Comparison of ENCODE assay signal across 11 mouse cellular contexts in the genomic region with DNA sequence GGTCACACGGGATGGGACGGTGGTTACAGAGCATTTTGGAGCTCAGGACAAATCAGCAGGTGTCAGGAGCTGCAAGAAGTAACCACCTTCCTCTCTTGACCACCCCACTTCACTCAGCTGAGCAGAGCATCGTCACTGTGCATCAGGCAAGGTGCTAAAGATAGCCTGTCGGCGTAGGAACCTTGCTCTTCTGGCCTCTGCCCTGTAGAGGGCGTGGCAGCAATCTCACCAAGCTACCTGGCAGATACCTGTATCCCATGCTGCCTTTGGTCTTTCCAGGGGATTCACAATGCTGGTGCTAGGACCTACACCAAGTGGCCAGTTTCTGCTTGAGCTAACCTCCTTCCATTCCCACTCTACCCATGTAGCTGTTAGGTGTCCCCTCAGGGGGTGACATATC. TPM values are rescaled to one million over a fixed set of nuclear protein-coding genes. Genes with fewer than 3 reads are reported as not detected.
DNase-seq lines count a peak whose midpoint lies in the region; ATAC-seq and TF ChIP-seq lines count a peak whose summit lies in the region.
"Had no signal": no experiment of that assay in that cellular context is flagged by ENCODE, and none has a peak within 500 bp of the region (broad histone marks: within the 10 kb centered on the region; RNA-seq: fewer than 3 reads in every experiment).

No protein-coding gene starts in this region.

- H3K4me2 ChIP-seq in forebrain, embryonic 14.5 days (ENCODE audit: low read length): peak overlapping the region; percentile 12; the same call in 1 of the 2 replicates
- no peak overlapping the region for H3K4me2 ChIP-seq in midbrain, embryonic 11.5 days
- no peak overlapping the region for H3K4me2 ChIP-seq in liver, embryonic 11.5 days
- no peak overlapping the region for H3K4me2 ChIP-seq in intestine, embryonic 15.5 days (replicated peaks)
- H3K4me2 ChIP-seq: heart, embryonic 15.5 days had no signal

- H3K4me3 ChIP-seq in ES-Bruce4 (ENCODE audit: low read depth, low read length): no peak overlapping the region
- H3K4me3 ChIP-seq in forebrain, embryonic 14.5 days (ENCODE audit: low read depth, low read length): no peak overlapping the region
- H3K4me3 ChIP-seq in midbrain, embryonic 11.5 days (ENCODE audit: low read depth, low read length): no peak overlapping the region
- no peak overlapping the region for H3K4me3 ChIP-seq in liver, embryonic 11.5 days (ENCODE audit: low read depth, low read length)
- H3K4me3 ChIP-seq in intestine, embryonic 15.5 days (replicated peaks): no peak overlapping the region
- H3K4me3 ChIP-seq: heart, embryonic 15.5 days had no signal

- no peak overlapping the region for H3K9ac ChIP-seq in ES-Bruce4 (ENCODE audit: low read depth, poor library complexity, severe bottlenecking)
- H3K9ac ChIP-seq in forebrain, embryonic 14.5 days (ENCODE audit: low read length): no peak overlapping the region
- no peak overlapping the region for H3K9ac ChIP-seq in midbrain, embryonic 11.5 days (ENCODE audit: low read length)
- H3K9ac ChIP-seq in liver, embryonic 11.5 days (ENCODE audit: low read depth, low read length): no peak overlapping the region
- no peak overlapping the region for H3K9ac ChIP-seq in intestine, embryonic 15.5 days
- H3K9ac ChIP-seq: heart, embryonic 15.5 days; liver, postnatal 0 days had no signal

- WGBS in forebrain, embryonic 14.5 days: 42% methylated on average over 6 of the region's 6 CpGs
- WGBS in midbrain, embryonic 11.5 days: 62% methylated on average over 6 of the region's 6 CpGs
- 42% methylated on average over 6 of the region's 6 CpGs for WGBS in liver, embryonic 11.5 days
- WGBS in intestine, embryonic 15.5 days: 57% methylated on average over 6 of the region's 6 CpGs

- H3K36me3 ChIP-seq in ES-Bruce4 (ENCODE audit: control insufficient read depth, insufficient read depth, low read length, poor library complexity, severe bottlenecking): no peaks in the 10 kb centered on the region
- 0 out of 2 replicates have a peak, but pooled peaks cover 2% of the 10 kb centered on the region for H3K36me3 ChIP-seq in forebrain, embryonic 14.5 days (ENCODE audit: control insufficient read depth, insufficient read depth, low read length)
- H3K36me3 ChIP-seq in midbrain, embryonic 11.5 days (ENCODE audit: control insufficient read depth, insufficient read depth, low read length): peaks cover 2% of the 10 kb centered on the region
- no peaks in the 10 kb centered on the region for H3K36me3 ChIP-seq in liver, embryonic 11.5 days (ENCODE audit: control insufficient read depth, insufficient read depth, low read length)
- no peaks in the 10 kb centered on the region for H3K36me3 ChIP-seq in intestine, embryonic 15.5 days
- H3K36me3 ChIP-seq: heart, embryonic 15.5 days had no signal

- CTCF ChIA-PET in Patski (lab: Charles Lee): interaction anchor here (1.4 to 1.8 kb wide), 6 partner anchors 11 to 56 kb away, joined by 3 to 9 read pairs (median 6); a partner anchor contains a TSS

- H3K27ac ChIP-seq in ES-Bruce4 (ENCODE audit: insufficient read depth, low read length): no peak overlapping the region
- peak overlapping the region; percentile 91 for H3K27ac ChIP-seq in forebrain, embryonic 14.5 days (ENCODE audit: low read depth, low read length)
- peak overlapping the region; percentile 40 for H3K27ac ChIP-seq in midbrain, embryonic 11.5 days (ENCODE audit: low read depth, low read length)
- H3K27ac ChIP-seq in liver, embryonic 11.5 days (ENCODE audit: low read depth, low read length): no peak overlapping the region
- no peak overlapping the region for H3K27ac ChIP-seq in intestine, embryonic 15.5 days
- H3K27ac ChIP-seq: heart, embryonic 15.5 days had no signal

- H3K27me3 ChIP-seq in ES-Bruce4 (ENCODE audit: control insufficient read depth, insufficient read depth, low read length, poor library complexity, severe bottlenecking): no peaks in the 10 kb centered on the region
- no peaks in the 10 kb centered on the region for H3K27me3 ChIP-seq in Patski
- no peaks in the 10 kb centered on the region for H3K27me3 ChIP-seq in forebrain, embryonic 14.5 days (replicated peaks; ENCODE audit: control insufficient read depth, insufficient read depth, low read length)
- H3K27me3 ChIP-seq in midbrain, embryonic 11.5 days (ENCODE audit: control insufficient read depth, insufficient read depth, low read length): no peaks in the 10 kb centered on the region
- peaks cover 9% of the 10 kb centered on the region for H3K27me3 ChIP-seq in liver, embryonic 11.5 days (replicated peaks; ENCODE audit: control insufficient read depth, insufficient read depth, low read length)
- no peaks in the 10 kb centered on the region for H3K27me3 ChIP-seq in intestine, embryonic 15.5 days (replicated peaks)

- no peak for TF ChIP-seq POLR2A in ES-Bruce4 (IDR thresholded peaks at IDR 0.05; ENCODE audit: insufficient read depth, low read length)

- POLR2A ChIA-PET in Patski (lab: Charles Lee): interaction anchor here (0.7 to 1.0 kb wide), 3 partner anchors 9 to 31 kb away, joined by 3 to 5 read pairs (median 3); no protein-coding TSS in a partner anchor

- H3K4me1 ChIP-seq in ES-Bruce4 (ENCODE audit: control insufficient read depth, insufficient read depth, low read length): peaks cover 4% of the 10 kb centered on the region
- H3K4me1 ChIP-seq in forebrain, embryonic 14.5 days (ENCODE audit: control insufficient read depth, insufficient read depth, low read length): peaks cover 73% of the 10 kb centered on the region
- H3K4me1 ChIP-seq in midbrain, embryonic 11.5 days (ENCODE audit: control insufficient read depth, insufficient read depth, low read length): peaks cover 41% of the 10 kb centered on the region
- H3K4me1 ChIP-seq in liver, embryonic 11.5 days (replicated peaks; ENCODE audit: control insufficient read depth, insufficient read depth, low read length): no peaks in the 10 kb centered on the region
- H3K4me1 ChIP-seq in intestine, embryonic 15.5 days (replicated peaks): peaks cover 19% of the 10 kb centered on the region

- H3K9me3 ChIP-seq in ES-Bruce4 (replicated peaks; ENCODE audit: control insufficient read depth, insufficient read depth, low read length, poor library complexity, severe bottlenecking): 0 out of 2 replicates have a peak, but pooled peaks cover 4% of the 10 kb centered on the region
- no peaks in the 10 kb centered on the region for H3K9me3 ChIP-seq in forebrain, embryonic 14.5 days (replicated peaks; ENCODE audit: control insufficient read depth, low read length)
- no peaks in the 10 kb centered on the region for H3K9me3 ChIP-seq in midbrain, embryonic 11.5 days (ENCODE audit: control insufficient read depth, low read length)
- peaks cover 3% of the 10 kb centered on the region; the same call in 1 of the 2 replicates for H3K9me3 ChIP-seq in liver, embryonic 11.5 days (ENCODE audit: control insufficient read depth, low read length)
- peaks cover 3% of the 10 kb centered on the region; the same call in 1 of the 2 replicates for H3K9me3 ChIP-seq in intestine, embryonic 15.5 days
- H3K9me3 ChIP-seq: heart, embryonic 15.5 days had no signal

- peak; percentile 32 for ATAC-seq in Patski
- ATAC-seq in forebrain, embryonic 14.5 days: peak; percentile 0; the same call in 1 of the 2 replicates
- 0 out of 2 replicates have a peak, but pooled peaks have one; percentile 20 for ATAC-seq in midbrain, embryonic 11.5 days (ENCODE audit: low FRiP score)
- no peak for ATAC-seq in liver, embryonic 11.5 days (replicated peaks; ENCODE audit: low FRiP score)
- no peak for ATAC-seq in intestine, embryonic 15.5 days
- ATAC-seq: liver, postnatal 0 days had no signal

- DNase-seq in Patski (ENCODE audit: low read depth, low spot score): no peak
- DNase-seq in forebrain, embryonic 14.5 days (ENCODE audit: low spot score): no peak
- DNase-seq in midbrain, embryonic 11.5 days (ENCODE audit: low spot score, missing footprints): no peak
- no peak for DNase-seq in ovary, postnatal 36 days (ENCODE audit: low spot score)
- DNase-seq in liver, embryonic 11.5 days (ENCODE audit: low spot score): no peak
- no peak for DNase-seq in left cerebral cortex, adult 9 months (ENCODE audit: low spot score in 2 of 2)
- DNase-seq: gastrocnemius, postnatal 25 days; liver, postnatal 0 days had no signal

- TF ChIP-seq CTCF in ES-Bruce4 (IDR thresholded peaks at IDR 0.05; ENCODE audit: low read depth, low read length) (peak; percentile 60), Patski (IDR thresholded peaks at IDR 0.05) (no peak)

- no peak for TF ChIP-seq EP300 in ES-Bruce4 (IDR thresholded peaks at IDR 0.05; ENCODE audit: insufficient read depth, low read depth, low read length)

- in situ Hi-C loops in Patski (cut with MboI; ENCODE audit: low pct_unique_long_range_greater_than_20kb): no loop called here

RNA-seq across cellular contexts. Expression of a gene that starts 55.3 kb away (rescaled TPM):
- polyA plus RNA-seq in ES-Bruce4 (2011; ENCODE audit: insufficient read depth, insufficient read length, low read depth, missing spikeins) (1.6 and 4.3 TPM in 2 replicates), Patski (2021) (22.4 TPM)
- 10.5 and 13.7 TPM in 2 replicates for polyA plus RNA-seq in forebrain, embryonic 14.5 days (2014; fragmentation: Nextera tagmentation; extraction: Ambion mirVana)
- polyA plus RNA-seq in midbrain, embryonic 11.5 days (2014; fragmentation: Nextera tagmentation; extraction: Ambion mirVana): 31.1 and 31.7 TPM in 2 replicates
- polyA plus RNA-seq in liver, embryonic 11.5 days (2014; fragmentation: Nextera tagmentation; extraction: Ambion mirVana): 0.88 and 1.4 TPM in 2 replicates
- polyA plus RNA-seq in intestine, embryonic 15.5 days (2015; fragmentation: Nextera tagmentation; extraction: Ambion mirVana): 5.8 and 7.7 TPM in 2 replicates

Comparison
In these comparisons a context has a peak if more than half of its experiments do, and no peak if none do; other contexts are left out.
1. H3K27ac ChIP-seq: peak in forebrain, embryonic 14.5 days (single experiment) and midbrain, embryonic 11.5 days (single experiment); none in ES-Bruce4 (single experiment), liver, embryonic 11.5 days (single experiment) and intestine, embryonic 15.5 days (single experiment).
2. ATAC-seq: peak in Patski (single experiment), forebrain, embryonic 14.5 days (single experiment) and midbrain, embryonic 11.5 days (single experiment); none in liver, embryonic 11.5 days (single experiment) and intestine, embryonic 15.5 days (single experiment).